Mouse (Mus musculus): ENCODE measurements around the gene Klf3. TPM values are rescaled to one million over a fixed set of nuclear protein-coding genes. Genes with fewer than 3 reads are reported as not detected.

The Klf3 gene
- polyA plus RNA-seq (2016; fragmentation: Nextera tagmentation; extraction: Ambion mirVana) = 32.5 and 33.6 TPM in 2 replicates

GRCm38 (mm10) chr5:64802795-64803719 is at the start of gene Klf3:
Klf3 (plus strand) TSS chr5:64803388.
- ATAC-seq (ENCODE audit: low FRiP score) = peak; percentile 91
- H3K9me3 ChIP-seq = no peaks in the 10 kb centered on the region
- H3K36me3 ChIP-seq (replicated peaks) = no peaks in the 10 kb centered on the region
- H3K27me3 ChIP-seq = no peaks in the 10 kb centered on the region
- peak within 1 kb of the TSS; percentile 68 for H3K4me2 ChIP-seq
- under 1% methylated on average over 55 of the region's 116 CpGs for WGBS
- peak within 1 kb of the TSS; percentile 96 for H3K27ac ChIP-seq
- H3K9ac ChIP-seq = peak within 1 kb of the TSS; percentile 83
- peaks cover 30% of the 10 kb centered on the region for H3K4me1 ChIP-seq
- peak within 1 kb of the TSS; percentile 85 for H3K4me3 ChIP-seq (replicated peaks)

GRCm38 (mm10) chr5:64762295-64762694 is 40.9 kb upstream of the Klf3 start:
- H3K27me3 ChIP-seq = no peaks in the 10 kb centered on the region
- no peak for ATAC-seq (ENCODE audit: low FRiP score)
- no peaks in the 10 kb centered on the region for H3K4me1 ChIP-seq
- H3K4me2 ChIP-seq = no peak overlapping the region
- H3K36me3 ChIP-seq (replicated peaks) = no peaks in the 10 kb centered on the region
- 90% methylated on average over 4 of the region's 4 CpGs for WGBS
- H3K27ac ChIP-seq = no peak overlapping the region
- no peak overlapping the region for H3K9ac ChIP-seq
- H3K9me3 ChIP-seq = 0 out of 2 replicates have a peak, but pooled peaks cover 6% of the 10 kb centered on the region
- no peak overlapping the region for H3K4me3 ChIP-seq (replicated peaks)

- no peak overlapping the region for H3K4me2 ChIP-seq
- no peaks in the 10 kb centered on the region for H3K36me3 ChIP-seq (replicated peaks)
- no peaks in the 10 kb centered on the region for H3K27me3 ChIP-seq
- ATAC-seq (ENCODE audit: low FRiP score) = no peak
- H3K27ac ChIP-seq = no peak overlapping the region
- H3K9me3 ChIP-seq = 0 out of 2 replicates have a peak, but pooled peaks cover 6% of the 10 kb centered on the region
- H3K4me3 ChIP-seq (replicated peaks) = no peak overlapping the region
- no peak overlapping the region for H3K9ac ChIP-seq
- H3K4me1 ChIP-seq = no peaks in the 10 kb centered on the region
Measured at GRCm38 (mm10) chr5:64764452-64764851, 38.7 kb upstream of the Klf3 start.

- no peak overlapping the region for H3K27ac ChIP-seq
- H3K9me3 ChIP-seq = no peaks in the 10 kb centered on the region
- H3K9ac ChIP-seq = no peak overlapping the region
- no peak for ATAC-seq (ENCODE audit: low FRiP score)
- no peaks in the 10 kb centered on the region for H3K4me1 ChIP-seq
- no peak overlapping the region for H3K4me2 ChIP-seq
- H3K36me3 ChIP-seq (replicated peaks) = no peaks in the 10 kb centered on the region
- WGBS = 92% methylated on average over 1 of the region's 1 CpGs
- no peaks in the 10 kb centered on the region for H3K27me3 ChIP-seq
- no peak overlapping the region for H3K4me3 ChIP-seq (replicated peaks)
Measured at GRCm38 (mm10) chr5:64765765-64766164, 37.4 kb upstream of the Klf3 start.

DNA sequence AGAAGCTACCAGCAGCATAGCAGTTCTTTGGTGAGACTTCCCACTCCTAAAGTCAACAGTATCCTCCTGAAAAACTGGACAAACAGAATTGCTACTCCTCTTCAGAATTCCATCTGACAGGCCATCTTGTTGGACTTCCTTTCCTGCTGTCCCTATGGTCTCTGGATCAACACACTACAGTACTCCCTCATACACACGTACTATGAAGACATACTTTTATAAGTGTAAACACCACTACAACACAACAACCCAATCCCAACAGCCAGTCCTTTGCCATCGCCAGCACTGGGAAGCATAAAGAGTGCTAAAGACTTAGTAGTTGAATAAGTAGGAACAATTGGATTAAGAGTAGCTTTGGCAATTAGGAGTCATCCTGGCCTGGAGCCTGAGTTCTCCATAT is 36.6 kb upstream of the Klf3 start:
- no peak for ATAC-seq (ENCODE audit: low FRiP score)
- no peaks in the 10 kb centered on the region for H3K27me3 ChIP-seq
- no peak overlapping the region for H3K9ac ChIP-seq
- no peak overlapping the region for H3K4me2 ChIP-seq
- no peaks in the 10 kb centered on the region for H3K9me3 ChIP-seq
- H3K4me1 ChIP-seq = no peaks in the 10 kb centered on the region
- 93% methylated on average over 2 of the region's 2 CpGs for WGBS
- no peaks in the 10 kb centered on the region for H3K36me3 ChIP-seq (replicated peaks)
- H3K27ac ChIP-seq = no peak overlapping the region
- H3K4me3 ChIP-seq (replicated peaks) = no peak overlapping the region

GRCm38 (mm10) chr5:64771619-64772018 is 31.6 kb upstream of the Klf3 start:
- H3K27ac ChIP-seq = no peak overlapping the region
- H3K4me3 ChIP-seq (replicated peaks) = no peak overlapping the region
- no peak overlapping the region for H3K9ac ChIP-seq
- H3K36me3 ChIP-seq (replicated peaks) = no peaks in the 10 kb centered on the region
- WGBS = 96% methylated on average over 2 of the region's 2 CpGs
- no peaks in the 10 kb centered on the region for H3K27me3 ChIP-seq
- no peaks in the 10 kb centered on the region for H3K4me1 ChIP-seq
- H3K4me2 ChIP-seq = no peak overlapping the region
- H3K9me3 ChIP-seq = no peaks in the 10 kb centered on the region
- ATAC-seq (ENCODE audit: low FRiP score) = no peak

DNA sequence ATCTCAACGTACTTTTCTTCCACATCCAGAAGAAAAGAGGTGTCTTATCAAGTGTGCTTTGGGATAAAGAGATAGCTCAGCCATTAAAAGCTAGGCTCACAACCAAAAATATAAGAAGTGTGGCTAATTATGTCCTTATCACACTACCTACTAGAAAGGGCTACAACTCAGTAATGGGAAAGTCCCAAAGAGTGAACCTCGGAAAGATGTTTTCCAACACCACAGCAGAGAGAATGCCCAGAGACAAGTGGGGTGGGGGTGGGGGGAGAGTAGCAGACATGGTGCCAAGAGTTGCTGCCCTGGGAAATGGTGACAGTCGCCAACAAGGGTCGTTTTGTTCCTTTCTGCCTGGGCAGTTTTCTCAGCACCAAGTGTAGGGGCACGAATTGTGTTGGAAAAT is 25.0 kb upstream of the Klf3 start:
- Histone ChIP-seq H3K9me3 (no peaks in the 10 kb centered on the region), H3K36me3 (replicated peaks) (no peaks in the 10 kb centered on the region), H3K4me2 (no peak overlapping the region), H3K9ac (no peak overlapping the region), H3K27ac (no peak overlapping the region), H3K27me3 (no peaks in the 10 kb centered on the region), H3K4me3 (replicated peaks) (no peak overlapping the region), H3K4me1 (no peaks in the 10 kb centered on the region)
- no peak for ATAC-seq (ENCODE audit: low FRiP score)
- 88% methylated on average over 5 of the region's 5 CpGs for WGBS

- H3K27ac ChIP-seq = no peak overlapping the region
Measured at GRCm38 (mm10) chr5:64779285-64779684, 23.9 kb upstream of the Klf3 start.

DNA sequence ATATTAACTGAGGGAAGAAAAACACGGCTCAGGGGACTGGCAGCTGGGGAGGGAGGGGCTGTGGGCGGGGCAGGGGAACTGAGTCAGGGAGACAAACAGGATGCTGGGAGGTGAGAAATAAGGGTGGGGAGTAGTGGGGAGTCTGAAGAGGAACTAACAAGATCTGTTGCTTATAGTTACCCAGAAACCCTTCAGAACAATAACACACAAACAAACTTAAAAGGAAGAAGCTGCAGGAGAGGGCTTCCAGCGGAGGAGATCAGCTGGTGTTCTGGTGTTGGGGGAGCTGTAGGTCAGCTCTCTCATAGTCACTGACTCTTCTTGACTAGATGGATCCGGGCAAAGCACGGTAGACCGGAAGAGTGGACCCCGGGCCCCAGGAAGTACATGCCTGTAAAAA is 22.4 kb upstream of the Klf3 start:
- Histone ChIP-seq H3K27me3 (no peaks in the 10 kb centered on the region), H3K4me2 (no peak overlapping the region), H3K4me3 (replicated peaks) (no peak overlapping the region), H3K9ac (no peak overlapping the region), H3K36me3 (replicated peaks) (no peaks in the 10 kb centered on the region), H3K27ac (no peak overlapping the region), H3K4me1 (no peaks in the 10 kb centered on the region), H3K9me3 (no peaks in the 10 kb centered on the region)
- 81% methylated on average over 7 of the region's 7 CpGs for WGBS
- no peak for ATAC-seq (ENCODE audit: low FRiP score)

More at GRCm38 (mm10) chr5:64779285-64779684, 23.9 kb upstream of the Klf3 start:
- no peak overlapping the region for H3K4me2 ChIP-seq
- H3K9ac ChIP-seq = no peak overlapping the region
- 83% methylated on average over 2 of the region's 2 CpGs for WGBS
- H3K4me1 ChIP-seq = no peaks in the 10 kb centered on the region
- ATAC-seq (ENCODE audit: low FRiP score) = no peak
- H3K27me3 ChIP-seq = no peaks in the 10 kb centered on the region
- H3K36me3 ChIP-seq (replicated peaks) = no peaks in the 10 kb centered on the region
- no peaks in the 10 kb centered on the region for H3K9me3 ChIP-seq
- no peak overlapping the region for H3K4me3 ChIP-seq (replicated peaks)

GRCm38 (mm10) chr5:64788175-64788574 is 15.0 kb upstream of the Klf3 start:
- Histone ChIP-seq H3K4me3 (replicated peaks) (no peak overlapping the region), H3K4me2 (no peak overlapping the region), H3K9ac (no peak overlapping the region), H3K27me3 (no peaks in the 10 kb centered on the region), H3K36me3 (replicated peaks) (no peaks in the 10 kb centered on the region), H3K27ac (no peak overlapping the region), H3K4me1 (no peaks in the 10 kb centered on the region), H3K9me3 (no peaks in the 10 kb centered on the region)
- WGBS = 100% methylated on average over 1 of the region's 1 CpGs
- ATAC-seq (ENCODE audit: low FRiP score) = no peak

DNA sequence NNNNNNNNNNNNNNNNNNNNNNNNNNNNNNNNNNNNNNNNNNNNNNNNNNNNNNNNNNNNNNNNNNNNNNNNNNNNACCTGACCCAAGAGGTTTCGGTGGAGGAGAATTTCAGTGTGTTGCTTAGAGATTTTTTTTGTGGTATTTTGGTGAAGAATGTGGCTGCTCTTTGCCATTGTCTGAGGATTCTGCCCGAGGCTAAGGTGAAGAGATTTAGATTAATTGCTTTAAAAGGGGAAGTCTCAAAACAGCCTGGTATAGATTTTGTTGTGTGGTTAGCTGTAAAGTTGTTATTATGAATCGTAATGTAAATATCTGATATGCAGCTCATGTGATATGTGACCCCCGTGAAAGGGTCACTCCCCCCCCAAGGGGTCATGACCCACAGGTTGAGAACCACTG is 5.0 kb upstream of the Klf3 start:
- H3K9me3 ChIP-seq = 0 out of 2 replicates have a peak, but pooled peaks cover 10% of the 10 kb centered on the region
- H3K4me2 ChIP-seq = no peak overlapping the region
- H3K27me3 ChIP-seq = no peaks in the 10 kb centered on the region
- no peak overlapping the region for H3K27ac ChIP-seq
- no peak for ATAC-seq (ENCODE audit: low FRiP score)
- H3K4me3 ChIP-seq (replicated peaks) = no peak overlapping the region
- 82% methylated on average over 4 of the region's 4 CpGs for WGBS
- no peak overlapping the region for H3K9ac ChIP-seq
- H3K4me1 ChIP-seq = peaks cover 6% of the 10 kb centered on the region; the same call in 1 of the 2 replicates
- no peaks in the 10 kb centered on the region for H3K36me3 ChIP-seq (replicated peaks)

DNA sequence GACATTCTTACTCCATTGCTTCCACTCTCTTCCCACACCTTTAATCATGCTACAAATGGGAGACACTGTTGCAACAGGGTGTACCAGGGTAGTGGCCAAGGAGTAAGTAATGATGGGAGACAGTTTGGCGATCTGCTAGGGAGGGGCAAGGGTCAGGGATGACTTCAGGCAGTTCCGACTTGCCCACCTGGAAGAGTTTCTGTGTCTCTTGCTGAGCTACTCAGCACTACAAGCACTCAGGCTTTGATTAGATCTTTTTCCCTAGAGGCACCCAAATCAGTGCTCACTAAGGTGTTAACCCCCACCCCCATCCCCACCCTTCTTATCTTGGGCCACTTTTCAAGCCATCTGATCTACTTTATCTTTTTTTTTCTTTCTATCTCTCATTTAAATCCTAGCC is 1.6 kb upstream of the Klf3 start:
- WGBS = 74% methylated on average over 2 of the region's 2 CpGs
- ATAC-seq (ENCODE audit: low FRiP score) = no peak
- Histone ChIP-seq H3K4me1 (peaks cover 23% of the 10 kb centered on the region), H3K36me3 (replicated peaks) (no peaks in the 10 kb centered on the region), H3K27ac (no peak overlapping the region), H3K9me3 (no peaks in the 10 kb centered on the region), H3K27me3 (no peaks in the 10 kb centered on the region), H3K4me3 (replicated peaks) (no peak overlapping the region), H3K4me2 (no peak overlapping the region), H3K9ac (no peak overlapping the region)

GRCm38 (mm10) chr5:64802143-64802542 is 1.0 kb upstream of the Klf3 start:
- H3K9ac ChIP-seq = peak overlapping the region; percentile 83
- H3K36me3 ChIP-seq (replicated peaks) = no peaks in the 10 kb centered on the region
- no peak for ATAC-seq (ENCODE audit: low FRiP score)
- H3K4me1 ChIP-seq = peaks cover 25% of the 10 kb centered on the region
- no peaks in the 10 kb centered on the region for H3K9me3 ChIP-seq
- no peaks in the 10 kb centered on the region for H3K27me3 ChIP-seq
- peak overlapping the region; percentile 68 for H3K4me2 ChIP-seq
- 5% methylated on average over 8 of the region's 8 CpGs for WGBS
- H3K4me3 ChIP-seq (replicated peaks) = peak overlapping the region; percentile 85
- H3K27ac ChIP-seq = peak overlapping the region; percentile 96

All from forebrain, embryonic 12.5 days (tissue).